Mouse (Mus musculus): ENCODE results near the gene Gm13088. TPM values are rescaled to one million over a fixed set of nuclear protein-coding genes. Genes with fewer than 3 reads are reported as not detected.

The Gm13088 gene
- not detected in 2 replicates for total RNA-seq (2023)

GRCm38 (mm10) chr4:143657146-143657545 lies at the start of gene Gm13088:
TSS of gene Gm13088 (minus strand) at chr4:143657246.

GRCm38 (mm10) chr4:143702611-143703010 lies 45.6 kb upstream of the Gm13088 start, which contains the start of gene Gm13089:
TSS of gene Gm13089 (minus strand) at chr4:143702711.

GRCm38 (mm10) chr4:143614703-143615102 lies 42.3 kb downstream of the Gm13088 start, which contains the start of gene Gm13083:
TSS of gene Gm13083 (plus strand) at chr4:143615003.

Other genes starting within 250 kb of the Gm13088 start
- gene Pramef8, start 244.8 kb downstream of the Gm13088 start, total RNA-seq (2023) = 52.0 and 56.6 TPM in 2 replicates
- not detected in 2 replicates for gene Oog4, start 206.9 kb downstream of the Gm13088 start, total RNA-seq (2023)
- gene Gm13043, start 145.9 kb downstream of the Gm13088 start, total RNA-seq (2023) = not detected in 2 replicates
- not detected in 2 replicates for gene Gm13040, start 121.3 kb downstream of the Gm13088 start, total RNA-seq (2023)
- gene BC080695, start 105.5 kb downstream of the Gm13088 start, total RNA-seq (2023) = not detected in 2 replicates
- not detected in 2 replicates for gene Gm13057, start 105.5 kb downstream of the Gm13088 start, total RNA-seq (2023)
- gene Gm13083, start 42.2 kb downstream of the Gm13088 start, total RNA-seq (2023) = not detected in 2 replicates
- not detected in 2 replicates for gene Gm13089, start 45.5 kb upstream of the Gm13088 start, total RNA-seq (2023)
- not detected in 2 replicates for gene Gm13078, start 62.2 kb upstream of the Gm13088 start, total RNA-seq (2023)
- gene Gm13023, start 132.1 kb upstream of the Gm13088 start, total RNA-seq (2023) = not detected in 2 replicates
- not detected in 2 replicates for gene Gm13084, start 158.8 kb upstream of the Gm13088 start, total RNA-seq (2023)
- gene Gm13103, start 189.3 kb upstream of the Gm13088 start, total RNA-seq (2023) = not detected in 2 replicates
- gene Pramef6, start 243.1 kb upstream of the Gm13088 start, total RNA-seq (2023) = not detected in 2 replicates